Comparison of ENCODE assay signal across 21 mouse cellular contexts in genomic region chr3:157274143-157274542, GRCm38 (mm10).
DNase-seq lines count a peak whose midpoint lies in the region; ATAC-seq lines count a peak whose summit lies in the region.
"Had no signal": no experiment of that assay in that cellular context is flagged by ENCODE, and none has a peak within 500 bp of the region (broad histone marks: within the 10 kb centered on the region; RNA-seq: fewer than 3 reads in every experiment).

No protein-coding gene starts in this region.

- WGBS in forebrain, embryonic 11.5 days, result 85% methylated on average over 1 of the region's 1 CpGs

- no peaks in the 10 kb centered on the region for H3K9me3 ChIP-seq in forebrain, embryonic 11.5 days (ENCODE audit: control insufficient read depth, low read length)

- H3K4me1 ChIP-seq in forebrain, embryonic 11.5 days (replicated peaks; ENCODE audit: control insufficient read depth, insufficient read depth, low read length), result no peaks in the 10 kb centered on the region

- ATAC-seq in cerebellum, adult (ENCODE audit: insufficient number of reproducible peaks, low FRiP score, low TSS enrichment), result peak; percentile 40; the same call in 1 of the 2 replicates
- ATAC-seq in frontal cortex, adult (ENCODE audit: low TSS enrichment), result peak; percentile 79
- no peak for ATAC-seq in forebrain, embryonic 11.5 days (replicated peaks; ENCODE audit: low FRiP score)
- ATAC-seq: activated CD4-positive, CD25-positive, alpha-beta regulatory T cell, adult 4 months; CD4-positive, CD25-positive, alpha-beta regulatory T cell, adult 4 months; Patski had no signal

- no peak overlapping the region for H3K4me3 ChIP-seq in forebrain, embryonic 11.5 days (ENCODE audit: low read depth, low read length)

- no peak for DNase-seq in cerebellum, adult 9-10 months
- DNase-seq in cerebellum, postnatal 25 days, result peak; percentile 11 to 26
- no peak for DNase-seq in cerebellum, postnatal 14 days
- no peak for DNase-seq in frontal cortex, adult 2 months (ENCODE audit: extremely low spot score in 1 of 2, low spot score in 1 of 2)
- DNase-seq in brain, adult 2 months (ENCODE audit: low read depth, low spot score), result peak; percentile 59
- DNase-seq in forebrain, embryonic 11.5 days (ENCODE audit: low spot score), result no peak
- DNase-seq: adrenal gland, adult 2 months; adrenal gland, adult 8-10 months; adrenal gland, postnatal 10 days; adrenal gland, postnatal 14 days; adrenal gland, postnatal 25 days; adrenal gland, postnatal 36 days; B cell, adult 2 months; cerebellum, adult 11 months; cerebellum, adult 11-12 months had no signal

- no peaks in the 10 kb centered on the region for H3K36me3 ChIP-seq in forebrain, embryonic 11.5 days (ENCODE audit: control insufficient read depth, insufficient read depth, low read length)
- H3K36me3 ChIP-seq: G1E had no signal

- no peaks in the 10 kb centered on the region for H3K27me3 ChIP-seq in forebrain, embryonic 11.5 days (ENCODE audit: control insufficient read depth, insufficient read depth, low read length)
- H3K27me3 ChIP-seq: Patski had no signal

- no peak overlapping the region for H3K4me2 ChIP-seq in forebrain, embryonic 11.5 days (ENCODE audit: low read depth, low read length, severe bottlenecking)

- H3K27ac ChIP-seq in forebrain, embryonic 11.5 days (ENCODE audit: low read depth, low read length), result no peak overlapping the region

- H3K9ac ChIP-seq in forebrain, embryonic 11.5 days (ENCODE audit: low read length), result no peak overlapping the region

Comparison
In these comparisons a context has a peak if more than half of its experiments do, and no peak if none do; other contexts are left out.
1. DNase-seq: peak in cerebellum, postnatal 25 days (2 of 2) and brain, adult 2 months (single experiment); none in cerebellum, adult 9-10 months (single experiment), cerebellum, postnatal 14 days (0 of 2), frontal cortex, adult 2 months (0 of 2) and forebrain, embryonic 11.5 days (single experiment).